Mouse (Mus musculus) stomach, embryonic 14.5 days (tissue): ENCODE data around the gene Daam1. TPM values are rescaled to one million over a fixed set of nuclear protein-coding genes. Genes with fewer than 3 reads are reported as not detected.

ENCODE experiments used
- ATAC-seq: fragments of 200-750 bp; cut with Nextera tagmentation; 2 replicates; pipeline ENCODE4 v1.8.0; 2017; ENCODE audit warnings: low read depth, moderate TSS enrichment; ENCODE audit not compliant: insufficient number of reproducible peaks, insufficient read depth, low FRiP score
- H3K27ac ChIP-seq: fragments of 300-500 bp; sonication (generic); 2 replicates; pipeline ENCODE4 v1.5.1; 2014; ENCODE audit warnings: mild to moderate bottlenecking, low read length, moderate library complexity, mixed read lengths
- H3K27me3 ChIP-seq: fragments of 300-500 bp; sonication (generic); 2 replicates; pipeline ENCODE4 v1.6.1; 2014; ENCODE audit warnings: low read length, control low read depth, mixed read lengths; ENCODE audit not compliant: control insufficient read depth, insufficient read depth
- H3K36me3 ChIP-seq: fragments of 300-500 bp; sonication (generic); 2 replicates; pipeline ENCODE4 v1.6.1; 2014; ENCODE audit warnings: mild to moderate bottlenecking, control low read depth, low read length, moderate library complexity, mixed read lengths; ENCODE audit not compliant: control insufficient read depth, insufficient read depth
- H3K4me1 ChIP-seq: fragments of 300-500 bp; sonication (generic); 2 replicates; pipeline ENCODE4 v1.6.1; 2014; ENCODE audit warnings: low read length, control low read depth, mixed read lengths; ENCODE audit not compliant: control insufficient read depth, insufficient read depth
- H3K4me2 ChIP-seq: fragments of 300-500 bp; sonication (generic); replicated peaks from 2 replicates; pipeline ENCODE4 v1.6.1; 2014; ENCODE audit warnings: low read depth, low read length, control low read depth
- H3K4me3 ChIP-seq: fragments of 300-500 bp; sonication (generic); 2 replicates; pipeline ENCODE4 v1.5.1; 2014; ENCODE audit warnings: low read depth, low read length, control low read depth
- H3K9ac ChIP-seq: fragments of 300-500 bp; sonication (generic); replicated peaks from 2 replicates; pipeline ENCODE4 v1.6.1; 2014; ENCODE audit warnings: low read depth, mild to moderate bottlenecking, control low read depth, low read length, moderate library complexity, mixed read lengths
- H3K9me3 ChIP-seq: fragments of 300-500 bp; sonication (generic); 2 replicates; pipeline ENCODE4 v1.6.1; 2016; ENCODE audit warnings: low read depth, low read length, control low read depth; ENCODE audit not compliant: control insufficient read depth
- WGBS: fragments of 180-500 bp; shearing (Covaris S2); extraction: QIAGEN DNeasy Blood & Tissue Kit; methylation state at CpG from one replicate; pipeline ENCODE4 v1.1.7; 2014; 5-methylcytosine and 5-hydroxymethylcytosine counted together
- polyA plus RNA-seq: library from polyadenylated mRNA; unstranded; fragments of >200 nt; fragmentation: Nextera tagmentation; extraction: Ambion mirVana; gene quantifications from 2 replicates; pipeline ENCODE4 v1.2.1, GENCODE M21; 2014

The Daam1 gene
- polyA plus RNA-seq, 1 experiment from 2014 or later, result 18.6 TPM

DNA sequence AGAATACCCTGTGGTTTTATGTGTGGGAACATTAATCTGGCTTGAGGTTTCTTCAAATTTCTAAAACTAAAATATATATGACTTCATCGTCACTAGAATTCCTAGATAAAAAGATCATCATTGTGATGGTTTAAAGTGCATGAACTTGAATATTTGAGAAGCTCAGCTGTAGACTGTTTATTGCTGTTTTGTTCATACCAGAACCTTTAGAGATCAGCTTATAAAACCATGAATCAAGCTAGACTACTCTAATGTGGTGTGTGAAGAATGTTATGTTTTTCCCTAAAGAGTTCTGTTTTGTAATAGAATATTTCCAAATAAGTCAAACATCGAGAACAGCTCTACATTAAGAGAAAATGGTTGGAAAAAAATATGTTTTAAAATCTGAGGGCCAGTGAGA is 156.3 kb downstream of the Daam1 start:
- no peak overlapping the region for H3K4me2 ChIP-seq
- no peaks in the 10 kb centered on the region for H3K9me3 ChIP-seq
- ATAC-seq, result no peak
- H3K27me3 ChIP-seq, result no peaks in the 10 kb centered on the region
- WGBS, result 85% methylated on average over 2 of the region's 2 CpGs
- no peaks in the 10 kb centered on the region for H3K4me1 ChIP-seq
- no peak overlapping the region for H3K9ac ChIP-seq
- H3K27ac ChIP-seq, result no peak overlapping the region
- peaks cover 41% of the 10 kb centered on the region for H3K36me3 ChIP-seq
- H3K4me3 ChIP-seq, result no peak overlapping the region

DNA sequence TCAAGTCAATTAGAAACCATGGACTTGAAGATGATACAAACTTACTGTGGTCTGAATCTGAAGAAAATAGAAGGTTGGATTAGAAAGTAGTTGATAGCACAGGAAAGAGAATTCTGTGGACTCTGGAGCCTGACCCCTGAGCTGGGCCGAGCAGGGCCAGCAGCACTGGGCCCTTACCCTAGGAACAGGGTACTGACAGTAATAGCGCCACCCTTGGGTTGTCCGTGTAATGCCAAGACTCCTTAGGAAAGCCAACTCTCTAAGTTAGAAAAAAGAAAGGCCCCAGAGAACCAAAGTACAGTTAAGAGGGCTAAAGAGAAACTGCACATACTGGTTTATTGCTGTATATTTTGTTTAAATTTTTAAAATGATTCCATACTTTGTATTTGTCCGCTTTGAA is 157.0 kb downstream of the Daam1 start:
- WGBS, result 82% methylated on average over 4 of the region's 4 CpGs
- Histone ChIP-seq H3K4me1 (no peaks in the 10 kb centered on the region), H3K36me3 (peaks cover 43% of the 10 kb centered on the region), H3K4me3 (no peak overlapping the region), H3K4me2 (no peak overlapping the region), H3K9me3 (no peaks in the 10 kb centered on the region), H3K9ac (no peak overlapping the region), H3K27me3 (no peaks in the 10 kb centered on the region), H3K27ac (no peak overlapping the region)
- no peak for ATAC-seq

DNA sequence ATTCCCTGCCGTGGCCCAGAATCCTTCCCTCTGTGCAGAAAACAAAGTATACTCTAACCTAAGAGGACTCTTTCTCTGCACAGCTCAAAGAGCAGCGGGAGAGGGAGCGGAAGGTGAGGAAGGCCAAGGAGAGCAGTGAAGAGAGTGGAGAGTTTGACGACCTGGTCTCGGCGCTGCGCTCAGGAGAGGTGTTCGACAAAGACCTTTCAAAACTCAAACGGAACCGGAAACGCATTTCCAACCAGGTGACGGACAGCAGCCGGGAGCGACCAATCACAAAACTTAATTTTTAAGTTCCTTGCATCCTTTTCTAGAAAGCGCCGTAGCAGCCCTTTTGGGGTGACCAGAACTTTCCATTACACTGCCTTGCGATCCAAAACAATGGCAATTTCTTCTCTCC is 158.7 kb downstream of the Daam1 start:
- no peaks in the 10 kb centered on the region for H3K4me1 ChIP-seq
- H3K4me3 ChIP-seq, result no peak overlapping the region
- peaks cover 33% of the 10 kb centered on the region for H3K36me3 ChIP-seq
- no peak overlapping the region for H3K4me2 ChIP-seq
- no peak overlapping the region for H3K9ac ChIP-seq
- ATAC-seq, result no peak
- 95% methylated on average over 17 of the region's 17 CpGs for WGBS
- H3K27me3 ChIP-seq, result no peaks in the 10 kb centered on the region
- H3K9me3 ChIP-seq, result no peaks in the 10 kb centered on the region
- no peak overlapping the region for H3K27ac ChIP-seq

DNA sequence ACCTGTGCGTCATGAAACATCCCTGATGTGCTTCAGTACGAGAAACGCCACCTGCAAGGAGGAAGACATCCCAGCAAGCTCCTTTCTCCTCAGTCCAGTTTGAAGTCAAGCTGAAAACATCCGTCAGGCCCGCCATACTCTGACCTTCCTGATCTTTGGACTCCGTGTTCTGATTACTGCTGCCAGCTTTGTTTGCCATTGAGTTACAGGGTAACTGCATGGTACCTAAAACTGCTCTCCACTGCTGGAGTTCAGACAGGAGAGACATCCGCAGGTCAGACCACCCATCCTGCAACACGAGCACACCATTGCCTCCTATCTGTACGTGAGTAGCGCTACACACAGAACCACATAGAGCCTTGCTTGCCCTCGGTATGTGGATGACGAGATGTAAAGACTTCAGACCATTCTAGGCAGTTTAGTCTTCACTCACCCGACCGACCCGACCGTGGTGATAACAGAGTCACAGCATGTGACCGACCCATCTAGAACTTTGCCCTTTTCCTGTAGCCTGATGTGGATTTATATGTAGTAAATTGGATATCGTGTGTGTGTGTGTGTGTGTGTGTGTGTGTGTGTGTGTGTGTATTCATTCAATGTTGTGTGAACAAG is 161.8 kb downstream of the Daam1 start:
- Histone ChIP-seq H3K9me3 (no peaks in the 10 kb centered on the region), H3K4me1 (no peaks in the 10 kb centered on the region), H3K27ac (no peak overlapping the region), H3K4me3 (no peak overlapping the region), H3K27me3 (no peaks in the 10 kb centered on the region), H3K36me3 (peaks cover 22% of the 10 kb centered on the region), H3K9ac (no peak overlapping the region), H3K4me2 (no peak overlapping the region)
- no peak for ATAC-seq
- 82% methylated on average over 18 of the region's 18 CpGs for WGBS

- H3K27ac ChIP-seq, result no peak overlapping the region
- 93% methylated on average over 8 of the region's 8 CpGs for WGBS
- no peak overlapping the region for H3K4me2 ChIP-seq
These were observed 165.0 kb downstream of the Daam1 start for GRCm38 (mm10) chr12:71995831-71996230.

DNA sequence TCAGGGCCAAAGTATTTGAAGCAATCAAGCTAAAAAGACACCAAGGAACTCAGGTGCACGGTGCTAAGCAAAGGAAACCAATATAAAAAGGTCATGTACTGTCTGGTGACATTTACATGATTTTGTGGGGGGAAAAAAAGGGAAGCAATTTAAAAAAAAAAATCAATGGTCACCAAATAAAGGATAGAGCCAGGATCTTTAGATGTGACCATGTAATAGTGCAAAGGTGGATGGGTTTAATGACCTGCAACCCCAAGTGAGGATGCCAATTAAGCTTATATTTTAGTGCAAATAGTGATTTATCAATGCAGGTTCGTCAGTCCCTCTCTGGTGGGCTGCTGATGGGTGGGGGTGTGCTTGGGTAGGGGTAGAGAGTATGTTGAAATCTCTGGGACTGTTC is 166.0 kb downstream of the Daam1 start:
- ATAC-seq, result no peak
- Histone ChIP-seq H3K4me2 (no peak overlapping the region), H3K4me3 (no peak overlapping the region), H3K9ac (no peak overlapping the region), H3K4me1 (no peaks in the 10 kb centered on the region), H3K36me3 (peaks cover 9% of the 10 kb centered on the region; the same call in 1 of the 2 replicates), H3K27ac (no peak overlapping the region), H3K27me3 (no peaks in the 10 kb centered on the region), H3K9me3 (no peaks in the 10 kb centered on the region)
- 74% methylated on average over 2 of the region's 2 CpGs for WGBS

More at GRCm38 (mm10) chr12:71995831-71996230, 165.0 kb downstream of the Daam1 start:
- no peak overlapping the region for H3K4me3 ChIP-seq
- H3K36me3 ChIP-seq, result peaks cover 9% of the 10 kb centered on the region; the same call in 1 of the 2 replicates
- no peak overlapping the region for H3K9ac ChIP-seq
- no peak for ATAC-seq
- H3K9me3 ChIP-seq, result no peaks in the 10 kb centered on the region
- H3K4me1 ChIP-seq, result no peaks in the 10 kb centered on the region
- H3K27me3 ChIP-seq, result no peaks in the 10 kb centered on the region

GRCm38 (mm10) chr12:71997364-71997763 is 166.5 kb downstream of the Daam1 start:
- Histone ChIP-seq H3K9me3 (no peaks in the 10 kb centered on the region), H3K27ac (no peak overlapping the region), H3K36me3 (peaks cover 8% of the 10 kb centered on the region; the same call in 1 of the 2 replicates), H3K4me1 (no peaks in the 10 kb centered on the region), H3K4me3 (no peak overlapping the region), H3K27me3 (no peaks in the 10 kb centered on the region), H3K9ac (no peak overlapping the region), H3K4me2 (no peak overlapping the region)
- 70% methylated on average over 4 of the region's 4 CpGs for WGBS
- ATAC-seq, result no peak

- H3K4me1 ChIP-seq, result no peaks in the 10 kb centered on the region
- no peaks in the 10 kb centered on the region for H3K9me3 ChIP-seq
- H3K9ac ChIP-seq, result no peak overlapping the region
- H3K27ac ChIP-seq, result no peak overlapping the region
- no peak for ATAC-seq
- H3K36me3 ChIP-seq, result 0 out of 2 replicates have a peak, but pooled peaks cover 2% of the 10 kb centered on the region
- H3K4me3 ChIP-seq, result no peak overlapping the region
- H3K27me3 ChIP-seq, result no peaks in the 10 kb centered on the region
- no peak overlapping the region for H3K4me2 ChIP-seq
- WGBS, result 76% methylated on average over 4 of the region's 4 CpGs
These were observed 167.8 kb downstream of the Daam1 start for GRCm38 (mm10) chr12:71998653-71999052.

DNA sequence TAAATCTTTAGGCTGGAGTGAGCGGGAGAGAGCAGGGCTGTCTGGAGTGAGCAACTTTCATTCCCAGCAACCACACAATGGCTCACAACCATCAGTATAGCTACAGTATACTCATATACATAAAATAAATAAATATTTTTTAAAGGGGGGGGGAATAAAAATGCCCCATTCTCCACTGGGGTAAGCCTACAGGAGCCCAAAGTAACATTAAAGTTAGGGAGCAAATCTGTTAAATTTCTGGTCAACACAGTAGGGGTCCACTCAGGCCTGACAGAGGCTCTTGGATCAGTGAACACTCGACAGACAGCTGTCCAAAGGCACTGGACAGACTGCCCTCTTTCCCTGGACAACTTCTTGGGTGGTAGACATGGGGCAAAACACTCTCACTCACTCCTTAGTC is 168.8 kb downstream of the Daam1 start:
- H3K9ac ChIP-seq, result no peak overlapping the region
- ATAC-seq, result no peak

More for the DNA sequence above, 168.8 kb downstream of the Daam1 start:
- H3K4me1 ChIP-seq, result no peaks in the 10 kb centered on the region
- H3K27ac ChIP-seq, result no peak overlapping the region
- no peak overlapping the region for H3K4me3 ChIP-seq
- no peaks in the 10 kb centered on the region for H3K36me3 ChIP-seq
- no peak overlapping the region for H3K4me2 ChIP-seq
- no peaks in the 10 kb centered on the region for H3K9me3 ChIP-seq
- 79% methylated on average over 2 of the region's 2 CpGs for WGBS
- no peaks in the 10 kb centered on the region for H3K27me3 ChIP-seq
